Mouse (Mus musculus) kidney, adult 9 months (tissue): ENCODE measurements around the gene Ppargc1a.

Source experiments
- DNase-seq: peaks from one replicate; pipeline ENCODE4 v3.0.0; 2022

Gene Ppargc1a

DNA sequence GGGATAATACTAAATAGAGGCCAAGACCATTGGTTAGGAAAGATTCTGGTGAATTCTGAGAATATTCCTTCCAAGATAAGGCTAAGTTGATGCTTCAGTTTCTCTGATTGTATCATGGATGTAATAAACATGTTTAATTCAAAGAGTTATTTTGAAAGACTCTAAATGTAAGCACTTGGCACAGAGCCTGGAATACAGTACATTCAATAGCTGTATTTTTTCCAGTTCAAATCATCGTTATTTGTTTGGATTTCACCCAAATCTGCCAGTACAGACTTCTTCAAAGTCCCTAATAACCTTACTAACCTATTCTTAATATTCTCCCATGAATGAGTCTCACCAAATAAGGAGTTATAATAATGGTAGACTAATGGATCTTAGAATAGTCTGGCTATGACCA lies 157.5 kb downstream of the Ppargc1a start:
- no peak for DNase-seq

DNA sequence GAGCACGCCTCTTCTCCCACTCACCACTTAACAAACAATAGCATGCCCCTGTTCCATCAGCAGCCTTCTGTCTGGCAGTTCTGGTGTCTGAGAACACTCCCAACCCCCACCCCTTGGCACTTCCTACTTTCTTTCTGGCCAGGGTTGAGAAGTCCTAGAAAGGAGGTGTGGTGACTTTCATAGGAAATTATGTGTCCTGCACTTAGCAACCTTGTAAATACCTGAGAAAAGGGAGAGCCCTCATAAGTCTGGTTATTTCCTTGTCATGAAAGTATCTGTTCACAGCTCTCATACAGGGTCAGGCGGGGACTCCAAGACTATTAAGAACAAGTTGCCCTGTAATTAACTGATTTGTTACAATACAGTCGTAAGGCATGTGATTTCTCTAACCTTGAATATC lies 161.1 kb downstream of the Ppargc1a start:
- no peak for DNase-seq
